Mouse (Mus musculus) cerebellum, adult 2 months (tissue): ENCODE data around the gene D830030K20Rik.
"Not testable (repeated sequence)": the region's sequence is repeated elsewhere in the genome, so short reads cannot be mapped to it uniquely, and the experiment has no call there.

Experiments used
- CTCF ChIP-seq: fragments of 200-500 bp; IDR thresholded peaks from 2 replicates; pipeline ENCODE4 v1.5.1; 2011; ENCODE audit warnings: low read depth, mild to moderate bottlenecking, control low read depth, low read length, moderate library complexity, borderline replicate concordance; ENCODE audit not compliant: insufficient read depth
- POLR2A ChIP-seq: fragments of 200-500 bp; IDR thresholded peaks from 2 replicates; pipeline ENCODE4 v1.6.1; 2011; ENCODE audit warnings: low read length, control low read depth, borderline replicate concordance; ENCODE audit not compliant: insufficient read depth

DNA sequence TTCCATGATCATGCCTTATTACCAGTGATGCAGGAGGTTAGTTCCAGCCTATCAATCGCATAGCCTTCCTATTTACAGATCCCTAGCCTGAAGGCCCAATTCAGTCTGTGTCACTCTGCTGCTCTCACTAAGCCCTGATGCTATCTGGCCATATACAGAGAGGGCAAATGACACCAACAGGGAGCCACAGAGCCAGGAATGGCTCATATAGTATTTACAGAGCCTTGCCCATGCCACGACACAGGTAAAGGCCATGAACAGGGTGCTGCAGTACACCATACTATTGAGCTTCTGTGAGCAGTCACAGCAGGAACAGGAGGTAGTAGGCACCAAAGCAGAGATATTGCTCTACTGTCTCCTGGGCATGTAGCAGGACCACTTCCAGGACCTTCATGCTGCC lies 54.2 kb downstream of the D830030K20Rik start:
- TF ChIP-seq CTCF, POLR2A: not testable (repeated sequence)
